Mouse (Mus musculus) ES-E14 (cell line): Measurements from ENCODE around the gene Ncor1. TPM values are rescaled to one million over a fixed set of nuclear protein-coding genes. Genes with fewer than 3 reads are reported as not detected.
A peak's percentile ranks its signal among the peaks of the same experiment; 100 is the strongest.

ENCODE experiments used
- DNase-seq: peaks from one replicate; pipeline ENCODE4 v3.0.0-alpha.2; 2013; ENCODE audit warnings: low read depth, low spot score
- H3K27ac ChIP-seq: 2 replicates; pipeline ENCODE4 v1.5.1; 2012; ENCODE audit warnings: low read depth, mild to moderate bottlenecking, low read length, moderate library complexity, mixed read lengths; ENCODE audit not compliant: poor library complexity, insufficient read depth, severe bottlenecking
- H3K36me3 ChIP-seq: 2 replicates; pipeline ENCODE4 v1.6.1; 2012; ENCODE audit warnings: mild to moderate bottlenecking, low read length, moderate library complexity, mixed read lengths; ENCODE audit not compliant: control insufficient read depth, poor library complexity, insufficient read depth, severe bottlenecking
- H3K4me1 ChIP-seq, 2 experiments: fragments of 150-350 bp in 1 of 2; sonication (generic) in 1 of 2; 2 replicates each; pipeline ENCODE4 v1.6.1; 2012; ENCODE audit warnings: low read length in 2 of 2, mild to moderate bottlenecking in 1 of 2, mixed read lengths in 1 of 2; ENCODE audit not compliant: control insufficient read depth in 2 of 2, insufficient read depth in 2 of 2, poor library complexity in 1 of 2
- H3K4me3 ChIP-seq, 2 experiments: fragments of 150-350 bp in 1 of 2; sonication (generic) in 1 of 2; 2 replicates each; pipeline ENCODE4 v1.5.1; 2012; ENCODE audit warnings: low read length in 2 of 2, low read depth in 1 of 2, mild to moderate bottlenecking in 1 of 2, mixed read lengths in 1 of 2; ENCODE audit not compliant: insufficient read depth in 1 of 2, poor library complexity in 1 of 2, severe bottlenecking in 1 of 2
- H3K9ac ChIP-seq: 2 replicates; pipeline ENCODE4 v1.6.1; 2012; ENCODE audit warnings: low read depth, mild to moderate bottlenecking, low read length, mixed read lengths; ENCODE audit not compliant: poor library complexity, insufficient read depth, severe bottlenecking
- H3K9me3 ChIP-seq: fragments of 150-350 bp; sonication (generic); 2 replicates; pipeline ENCODE4 v1.6.1; 2012; ENCODE audit warnings: low read depth, mild to moderate bottlenecking, low read length; ENCODE audit not compliant: control insufficient read depth, insufficient read depth
- CHD2 ChIP-seq: IDR thresholded peaks from 2 replicates; pipeline ENCODE4 v1.6.1; 2014; ENCODE audit warnings: mild to moderate bottlenecking, low read depth, low read length, inconsistent platforms
- HCFC1 ChIP-seq: IDR thresholded peaks from 2 replicates; pipeline ENCODE4 v1.6.1; 2012; ENCODE audit warnings: low read length, inconsistent platforms, borderline replicate concordance; ENCODE audit not compliant: insufficient read depth
- MAFK ChIP-seq: IDR thresholded peaks from 2 replicates; pipeline ENCODE4 v1.6.1; 2014; ENCODE audit warnings: mild to moderate bottlenecking, low read depth, low read length, inconsistent platforms; ENCODE audit not compliant: insufficient read depth
- ZC3H11A ChIP-seq: IDR thresholded peaks from 2 replicates; pipeline ENCODE4 v1.6.1; 2012; ENCODE audit warnings: low read depth, mild to moderate bottlenecking, inconsistent platforms, low read length, borderline replicate concordance
- ZNF384 ChIP-seq: IDR thresholded peaks from 2 replicates; pipeline ENCODE4 v1.6.1; 2012; ENCODE audit warnings: low read depth, low read length, inconsistent platforms
- in situ Hi-C, 2 experiments: fragments of 600-800 bp; cut with MboI; formaldehyde crosslinking; loops; one replicate each; pipeline ENCODE4 v1.15.1; 2025; ENCODE audit warnings: low sequenced_read_pairs in 2 of 2, inconsistent platforms in 1 of 2; ENCODE audit not compliant: unreplicated experiment in 2 of 2
- total RNA-seq: library from RNA; depleted of rRNA; stranded (reverse); fragments of 300-350 nt; gene quantifications from 2 replicates; pipeline ENCODE4 v1.2.3, GENCODE M21; 2012

Ncor1 gene
- total RNA-seq, 1 experiment: 186 TPM

GRCm38 (mm10) chr11:62278027-62278426 lies 180.3 kb downstream of the Ncor1 start:
- TF ChIP-seq HCFC1: no peak
- peak; percentile 40; the same call in 1 of the 2 replicates for TF ChIP-seq MAFK
- no peak for TF ChIP-seq ZNF384
- TF ChIP-seq ZC3H11A: peak; percentile 95
- TF ChIP-seq CHD2: no peak

GRCm38 (mm10) chr11:62277086-62277485 lies 181.3 kb downstream of the Ncor1 start:
- Histone ChIP-seq H3K27ac (no peak overlapping the region), H3K4me3 (no peak overlapping the region), H3K9ac (no peak overlapping the region), H3K36me3 (peaks cover 2% of the 10 kb centered on the region; the same call in 1 of the 2 replicates), H3K9me3 (no peaks in the 10 kb centered on the region), H3K4me1 (0 out of 4 replicates have a peak, but pooled peaks cover 0 to 1% of the 10 kb centered on the region in 2 experiments)
- in situ Hi-C loops: loop anchor here (5.0 to 10.0 kb wide), 4 partner anchors 145 to 322 kb away; partner anchors contain the start of gene Specc1 (in 1 of the 2)
- no peak for DNase-seq
- TF ChIP-seq CHD2 (no peak), ZC3H11A (no peak), HCFC1 (no peak), MAFK (no peak), ZNF384 (no peak)

More at GRCm38 (mm10) chr11:62278027-62278426, 180.3 kb downstream of the Ncor1 start:
- DNase-seq: peak; percentile 79
- H3K27ac ChIP-seq: no peak overlapping the region
- H3K9ac ChIP-seq: no peak overlapping the region
- no peaks in the 10 kb centered on the region for H3K9me3 ChIP-seq
- peaks cover 2% of the 10 kb centered on the region; the same call in 1 of the 2 replicates for H3K36me3 ChIP-seq
- in situ Hi-C loops: loop anchor here (5.0 to 10.0 kb wide), 4 partner anchors 146 to 323 kb away; partner anchors contain the start of gene Specc1 (in 1 of the 2)
- 0 out of 4 replicates have a peak, but pooled peaks cover 0 to 1% of the 10 kb centered on the region in 2 experiments for H3K4me1 ChIP-seq
- no peak overlapping the region for H3K4me3 ChIP-seq

GRCm38 (mm10) chr11:62270851-62271250 lies 187.5 kb downstream of the Ncor1 start:
- no peak overlapping the region for H3K27ac ChIP-seq
- no peak for DNase-seq
- H3K36me3 ChIP-seq: peaks cover 9% of the 10 kb centered on the region; the same call in 1 of the 2 replicates
- H3K9ac ChIP-seq: no peak overlapping the region
- TF ChIP-seq MAFK (no peak), ZC3H11A (no peak), ZNF384 (no peak), CHD2 (no peak), HCFC1 (no peak)
- no peak overlapping the region for H3K4me3 ChIP-seq
- in situ Hi-C loops: loop anchor here in 1 of 2 experiments (10.0 kb wide), 1 partner anchor 316 kb away; the partner anchor contains the start of gene Specc1
- no peaks in the 10 kb centered on the region for H3K4me1 ChIP-seq
- no peaks in the 10 kb centered on the region for H3K9me3 ChIP-seq

GRCm38 (mm10) chr11:62269097-62269496 lies 189.2 kb downstream of the Ncor1 start:
- Histone ChIP-seq H3K9ac (no peak overlapping the region), H3K36me3 (peaks cover 9% of the 10 kb centered on the region; the same call in 1 of the 2 replicates), H3K9me3 (no peaks in the 10 kb centered on the region), H3K27ac (no peak overlapping the region), H3K4me1 (no peaks in the 10 kb centered on the region), H3K4me3 (no peak overlapping the region)
- DNase-seq: no peak
- in situ Hi-C loops: no loop called here
- TF ChIP-seq ZNF384: no peak
- peak; percentile 47; the same call in 1 of the 2 replicates for TF ChIP-seq MAFK

- no peak for DNase-seq
- H3K4me3 ChIP-seq: no peak overlapping the region
- H3K27ac ChIP-seq: no peak overlapping the region
- no peaks in the 10 kb centered on the region for H3K4me1 ChIP-seq
- H3K9ac ChIP-seq: no peak overlapping the region
- peaks cover 8% of the 10 kb centered on the region; the same call in 1 of the 2 replicates for H3K36me3 ChIP-seq
- TF ChIP-seq CHD2 (no peak), ZC3H11A (no peak), ZNF384 (no peak), MAFK (no peak), HCFC1 (no peak)
- no peaks in the 10 kb centered on the region for H3K9me3 ChIP-seq
- in situ Hi-C loops: no loop called here
Measured at GRCm38 (mm10) chr11:62268381-62268780, 190.0 kb downstream of the Ncor1 start.
